Mouse (Mus musculus) forebrain, postnatal 0 days (tissue): ENCODE measurements around the gene Dclk3. TPM values are rescaled to one million over a fixed set of nuclear protein-coding genes. Genes with fewer than 3 reads are reported as not detected.

Experiments used
- ATAC-seq: fragments of 200-750 bp; cut with Nextera tagmentation; 2 replicates; pipeline ENCODE4 v1.8.0; 2017; ENCODE audit warnings: mild to moderate bottlenecking, moderate library complexity
- DNase-seq: peaks from one replicate; pipeline ENCODE4 v3.0.0-alpha.2; 2015
- H3K27ac ChIP-seq: fragments of 300-500 bp; sonication (generic); 2 replicates; pipeline ENCODE4 v1.5.1; 2014; ENCODE audit warnings: low read depth, mild to moderate bottlenecking, antibody characterized with exemption, low read length, moderate library complexity, mixed read lengths
- H3K27me3 ChIP-seq: fragments of 300-500 bp; sonication (generic); 2 replicates; pipeline ENCODE4 v1.6.1; 2014; ENCODE audit warnings: mild to moderate bottlenecking, low read length, mixed read lengths; ENCODE audit not compliant: insufficient read depth
- H3K36me3 ChIP-seq: fragments of 300-500 bp; sonication (generic); 2 replicates; pipeline ENCODE4 v1.6.1; 2014; ENCODE audit warnings: mild to moderate bottlenecking, moderate library complexity; ENCODE audit not compliant: insufficient read depth
- H3K4me1 ChIP-seq: fragments of 300-500 bp; sonication (generic); 2 replicates; pipeline ENCODE4 v1.6.1; 2014; ENCODE audit warnings: antibody characterized with exemption; ENCODE audit not compliant: insufficient read depth
- H3K4me2 ChIP-seq: fragments of 300-500 bp; sonication (generic); 2 replicates; pipeline ENCODE4 v1.6.1; 2014; ENCODE audit warnings: low read depth, mild to moderate bottlenecking, moderate library complexity
- H3K4me3 ChIP-seq: fragments of 300-500 bp; sonication (generic); 2 replicates; pipeline ENCODE4 v1.5.1; 2014; ENCODE audit warnings: low read depth, low read length, mixed read lengths
- H3K9ac ChIP-seq: fragments of 300-500 bp; sonication (generic); 2 replicates; pipeline ENCODE4 v1.6.1; 2014; ENCODE audit warnings: mild to moderate bottlenecking
- H3K9me3 ChIP-seq: fragments of 300-500 bp; sonication (generic); 2 replicates; pipeline ENCODE4 v1.6.1; 2016; ENCODE audit warnings: low read length
- CTCF ChIP-seq: sonication (generic); IDR thresholded peaks from 2 replicates; pipeline ENCODE4 v1.5.1; 2016; ENCODE audit warnings: antibody characterized with exemption, control low read depth, low read depth
- WGBS: fragments of 180-500 bp; shearing (Covaris S2); extraction: QIAGEN DNeasy Blood & Tissue Kit; methylation state at CpG from one replicate; pipeline ENCODE4 v1.1.7; 2014; 5-methylcytosine and 5-hydroxymethylcytosine counted together
- polyA plus RNA-seq: library from polyadenylated mRNA; unstranded; fragments of >200 nt; fragmentation: Nextera tagmentation; extraction: Ambion mirVana; gene quantifications from 2 replicates; pipeline ENCODE4 v1.2.1, GENCODE M21; 2015
- total RNA-seq: library from RNA; depleted of rRNA; stranded (reverse); fragments of >200 nt; gene quantifications from 2 replicates; pipeline ENCODE4 v1.2.3, GENCODE M21; 2014

Dclk3 gene
- total and polyA plus RNA-seq, 2 experiments from 2014 or later, result 11.6 to 20.8 TPM

GRCm38 (mm10) chr9:111486645-111487477 lies 48.0 kb downstream of the Dclk3 start:
- no peak overlapping the region for H3K27ac ChIP-seq
- H3K27me3 ChIP-seq, result no peaks in the 10 kb centered on the region
- no peaks in the 10 kb centered on the region for H3K9me3 ChIP-seq
- H3K4me1 ChIP-seq, result no peaks in the 10 kb centered on the region
- TF ChIP-seq CTCF, result no peak
- 37% methylated on average over 10 of the region's 10 CpGs for WGBS
- ATAC-seq (no peak), DNase-seq (no peak)
- H3K36me3 ChIP-seq, result 0 out of 2 replicates have a peak, but pooled peaks cover 3% of the 10 kb centered on the region
- no peak overlapping the region for H3K4me2 ChIP-seq
- no peak overlapping the region for H3K9ac ChIP-seq
- H3K4me3 ChIP-seq, result no peak overlapping the region

GRCm38 (mm10) chr9:111490583-111490982 lies 51.7 kb downstream of the Dclk3 start:
- DNase-seq (no peak), ATAC-seq (no peak)
- Histone ChIP-seq H3K4me2 (no peak overlapping the region), H3K4me1 (no peaks in the 10 kb centered on the region), H3K36me3 (no peaks in the 10 kb centered on the region), H3K4me3 (no peak overlapping the region), H3K9me3 (no peaks in the 10 kb centered on the region), H3K27ac (no peak overlapping the region), H3K27me3 (no peaks in the 10 kb centered on the region), H3K9ac (no peak overlapping the region)
- no peak for TF ChIP-seq CTCF
- 44% methylated on average over 8 of the region's 8 CpGs for WGBS

GRCm38 (mm10) chr9:111491280-111491679 lies 52.4 kb downstream of the Dclk3 start:
- no peak overlapping the region for H3K27ac ChIP-seq
- no peak overlapping the region for H3K4me3 ChIP-seq
- 61% methylated on average over 4 of the region's 4 CpGs for WGBS
- DNase-seq (no peak), ATAC-seq (no peak)
- H3K4me2 ChIP-seq, result no peak overlapping the region
- no peak overlapping the region for H3K9ac ChIP-seq
- TF ChIP-seq CTCF, result no peak
- no peaks in the 10 kb centered on the region for H3K27me3 ChIP-seq
- H3K9me3 ChIP-seq, result no peaks in the 10 kb centered on the region
- no peaks in the 10 kb centered on the region for H3K4me1 ChIP-seq
- H3K36me3 ChIP-seq, result no peaks in the 10 kb centered on the region

- DNase-seq, result no peak
- H3K4me3 ChIP-seq, result no peak overlapping the region
- H3K9ac ChIP-seq, result no peak overlapping the region
- 73% methylated on average over 5 of the region's 5 CpGs for WGBS
- no peak overlapping the region for H3K4me2 ChIP-seq
- no peaks in the 10 kb centered on the region for H3K27me3 ChIP-seq
- no peaks in the 10 kb centered on the region for H3K36me3 ChIP-seq
- H3K27ac ChIP-seq, result no peak overlapping the region
- H3K9me3 ChIP-seq, result no peaks in the 10 kb centered on the region
- TF ChIP-seq CTCF, result no peak
- H3K4me1 ChIP-seq, result peaks cover 4% of the 10 kb centered on the region; the same call in 1 of the 2 replicates
- ATAC-seq, result no peak
Observed at GRCm38 (mm10) chr9:111493490-111493889, 54.6 kb downstream of the Dclk3 start.

- H3K9me3 ChIP-seq, result no peaks in the 10 kb centered on the region
- H3K36me3 ChIP-seq, result no peaks in the 10 kb centered on the region
- DNase-seq, result peak; percentile 94
- no peak overlapping the region for H3K4me2 ChIP-seq
- H3K4me3 ChIP-seq, result no peak overlapping the region
- WGBS, result 3% methylated on average over 5 of the region's 5 CpGs
- peak; percentile 80 for ATAC-seq
- H3K9ac ChIP-seq, result no peak overlapping the region
- no peak overlapping the region for H3K27ac ChIP-seq
- peak; percentile 97 for TF ChIP-seq CTCF
- H3K4me1 ChIP-seq, result peaks cover 4% of the 10 kb centered on the region; the same call in 1 of the 2 replicates
- no peaks in the 10 kb centered on the region for H3K27me3 ChIP-seq
Observed at GRCm38 (mm10) chr9:111495561-111495960, 56.7 kb downstream of the Dclk3 start.

GRCm38 (mm10) chr9:111497074-111497811 lies 58.4 kb downstream of the Dclk3 start:
- Histone ChIP-seq H3K9me3 (no peaks in the 10 kb centered on the region), H3K4me3 (no peak overlapping the region), H3K4me1 (peaks cover 4% of the 10 kb centered on the region; the same call in 1 of the 2 replicates), H3K36me3 (no peaks in the 10 kb centered on the region), H3K27ac (peak overlapping the region; percentile 45; the same call in 1 of the 2 replicates), H3K27me3 (no peaks in the 10 kb centered on the region), H3K4me2 (no peak overlapping the region), H3K9ac (no peak overlapping the region)
- peak; percentile 99 for TF ChIP-seq CTCF
- peak; percentile 82 for ATAC-seq
- peak; percentile 92 for DNase-seq
- WGBS, result 33% methylated on average over 9 of the region's 9 CpGs

- WGBS, result 81% methylated on average over 9 of the region's 9 CpGs
- TF ChIP-seq CTCF, result no peak
- H3K4me1 ChIP-seq, result peaks cover 4% of the 10 kb centered on the region; the same call in 1 of the 2 replicates
Observed at GRCm38 (mm10) chr9:111500211-111500610, 61.3 kb downstream of the Dclk3 start.

More at GRCm38 (mm10) chr9:111500211-111500610, 61.3 kb downstream of the Dclk3 start:
- Histone ChIP-seq H3K4me2 (no peak overlapping the region), H3K27ac (no peak overlapping the region), H3K4me3 (no peak overlapping the region), H3K9ac (no peak overlapping the region), H3K36me3 (no peaks in the 10 kb centered on the region), H3K27me3 (no peaks in the 10 kb centered on the region), H3K9me3 (no peaks in the 10 kb centered on the region)
- no peak for DNase-seq
- ATAC-seq, result no peak
